In the genomic region with DNA sequence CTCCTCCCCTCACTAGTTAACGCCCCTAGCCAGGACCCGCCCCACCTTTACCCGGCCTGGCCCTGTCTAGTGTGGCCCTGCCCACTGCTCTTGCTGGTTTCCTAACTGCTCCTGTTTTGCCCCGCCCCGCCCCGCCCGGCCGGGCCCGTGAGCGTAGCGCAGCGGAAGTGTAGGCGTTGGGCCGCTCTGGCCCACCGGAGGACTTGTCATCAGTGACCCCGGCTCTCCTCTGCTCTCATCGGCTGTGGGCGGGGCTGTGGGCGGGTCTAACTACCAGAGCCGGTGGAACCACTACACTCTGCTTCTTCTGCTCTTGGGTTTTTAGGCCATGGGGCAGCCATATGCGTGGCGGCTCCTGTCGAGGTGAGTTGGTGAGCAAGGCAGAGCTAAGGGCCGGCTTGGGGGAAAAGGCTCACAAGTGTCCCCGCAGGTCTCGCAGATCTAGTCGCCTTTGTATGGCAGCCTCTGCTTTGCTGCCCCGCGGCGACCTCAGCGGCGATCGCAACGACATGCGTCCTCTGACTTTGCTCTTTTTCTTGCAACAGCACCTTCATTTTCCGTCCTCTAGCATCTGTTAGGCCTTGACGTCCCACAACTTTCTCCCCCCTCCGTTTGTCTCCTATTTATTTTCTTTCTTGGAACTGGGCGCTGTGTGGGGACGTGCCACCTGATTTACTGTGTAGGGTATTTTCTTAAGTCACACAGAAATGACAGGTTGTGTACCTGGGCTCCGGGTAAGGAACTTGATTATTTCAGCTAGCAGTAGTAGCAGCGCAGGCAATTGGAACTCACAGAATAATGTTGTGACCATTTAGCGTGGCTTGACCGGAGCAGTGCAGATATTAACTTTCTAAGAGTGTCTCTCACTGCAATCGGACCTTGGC, we compare ENCODE assay signal across 7 mouse cellular contexts. TPM values are rescaled to one million over a fixed set of nuclear protein-coding genes. Genes with fewer than 3 reads are reported as not detected.
DNase-seq lines count a peak whose midpoint lies in the region; ATAC-seq lines count a peak whose summit lies in the region.

A gene (plus strand): TSS at position 148 of the 884 bp plus-strand sequence.

- H3K9ac ChIP-seq in embryonic facial prominence, embryonic 12.5 days, result peak within 1 kb of the TSS; percentile 56
- H3K9ac ChIP-seq in limb, embryonic 11.5 days (ENCODE audit: low read length), result peak within 1 kb of the TSS; percentile 56
- H3K9ac ChIP-seq in midbrain, embryonic 14.5 days (replicated peaks; ENCODE audit: low read length), result peak within 1 kb of the TSS; percentile 70

- WGBS in embryonic facial prominence, embryonic 12.5 days, result 3% methylated on average over 45 of the region's 45 CpGs
- WGBS in limb, embryonic 11.5 days, result 4% methylated on average over 45 of the region's 45 CpGs
- WGBS in midbrain, embryonic 14.5 days, result 2% methylated on average over 45 of the region's 45 CpGs

- peak within 1 kb of the TSS; percentile 65 for H3K4me2 ChIP-seq in embryonic facial prominence, embryonic 12.5 days (replicated peaks)
- peak within 1 kb of the TSS; percentile 48 for H3K4me2 ChIP-seq in limb, embryonic 11.5 days (ENCODE audit: low read depth, severe bottlenecking)
- H3K4me2 ChIP-seq in midbrain, embryonic 14.5 days (ENCODE audit: low read length), result peak within 1 kb of the TSS; percentile 71

- peak within 1 kb of the TSS; percentile 54 for H3K4me3 ChIP-seq in embryonic facial prominence, embryonic 12.5 days
- peak within 1 kb of the TSS; percentile 38 for H3K4me3 ChIP-seq in limb, embryonic 11.5 days (ENCODE audit: low read depth, low read length)
- H3K4me3 ChIP-seq in midbrain, embryonic 14.5 days (replicated peaks; ENCODE audit: low read depth, low read length), result peak within 1 kb of the TSS; percentile 59

- no peaks in the 10 kb centered on the region for H3K27me3 ChIP-seq in embryonic facial prominence, embryonic 12.5 days
- no peaks in the 10 kb centered on the region for H3K27me3 ChIP-seq in limb, embryonic 11.5 days (ENCODE audit: control insufficient read depth, insufficient read depth, low read length)
- no peaks in the 10 kb centered on the region for H3K27me3 ChIP-seq in midbrain, embryonic 14.5 days (ENCODE audit: control insufficient read depth, insufficient read depth, low read length)

- H3K4me1 ChIP-seq in embryonic facial prominence, embryonic 12.5 days, result peaks cover 7% of the 10 kb centered on the region; the same call in 1 of the 2 replicates
- peaks cover 4% of the 10 kb centered on the region; the same call in 1 of the 2 replicates for H3K4me1 ChIP-seq in limb, embryonic 11.5 days (ENCODE audit: control insufficient read depth, insufficient read depth, low read length)
- H3K4me1 ChIP-seq in midbrain, embryonic 14.5 days (ENCODE audit: control insufficient read depth, insufficient read depth, low read length), result peaks cover 7% of the 10 kb centered on the region

- DNase-seq in adrenal gland, postnatal 25 days, result peak; percentile 98
- DNase-seq in heart, adult 11 months, result peak; percentile 100
- DNase-seq in kidney, adult 18-20 months, result peak; percentile 99
- peak; percentile 98 for DNase-seq in limb, embryonic 11.5 days (ENCODE audit: low spot score)
- peak; percentile 98 for DNase-seq in midbrain, embryonic 14.5 days
- DNase-seq in spleen, adult 18-20 months, result peak; percentile 98 to 99

- H3K36me3 ChIP-seq in embryonic facial prominence, embryonic 12.5 days, result no peaks in the 10 kb centered on the region
- no peaks in the 10 kb centered on the region for H3K36me3 ChIP-seq in limb, embryonic 11.5 days (ENCODE audit: control insufficient read depth, insufficient read depth, low read length)
- H3K36me3 ChIP-seq in midbrain, embryonic 14.5 days (ENCODE audit: control insufficient read depth, insufficient read depth, low read length), result no peaks in the 10 kb centered on the region

- peak; percentile 100 for ATAC-seq in embryonic facial prominence, embryonic 12.5 days (ENCODE audit: insufficient number of reproducible peaks, insufficient read depth, low FRiP score, low TSS enrichment)
- peak; percentile 100 for ATAC-seq in limb, embryonic 11.5 days (ENCODE audit: insufficient number of reproducible peaks, low FRiP score, low TSS enrichment, low read depth)
- ATAC-seq in midbrain, embryonic 14.5 days (ENCODE audit: low FRiP score, low TSS enrichment), result peak; percentile 100

- H3K9me3 ChIP-seq in embryonic facial prominence, embryonic 12.5 days, result no peaks in the 10 kb centered on the region
- no peaks in the 10 kb centered on the region for H3K9me3 ChIP-seq in limb, embryonic 11.5 days (ENCODE audit: control insufficient read depth, low read length)
- no peaks in the 10 kb centered on the region for H3K9me3 ChIP-seq in midbrain, embryonic 14.5 days (ENCODE audit: control insufficient read depth, low read length)

- H3K27ac ChIP-seq in embryonic facial prominence, embryonic 12.5 days, result 0 out of 2 replicates have a peak within 1 kb of the TSS, but pooled peaks have one; percentile 46
- no peak within 1 kb of the TSS for H3K27ac ChIP-seq in limb, embryonic 11.5 days (replicated peaks; ENCODE audit: low read depth, low read length)
- peak within 1 kb of the TSS; percentile 73 for H3K27ac ChIP-seq in midbrain, embryonic 14.5 days (replicated peaks; ENCODE audit: low read depth, low read length)

RNA-seq across cellular contexts. Expression of the gene that starts here (rescaled TPM):
- 74.6 TPM in 2 replicates for total RNA-seq in adrenal gland, postnatal 25 days (2021)
- polyA plus RNA-seq in embryonic facial prominence, embryonic 12.5 days (2016; fragmentation: Nextera tagmentation; extraction: Ambion mirVana), result 24.6 and 25.0 TPM in 2 replicates
- 25.7 and 26.5 TPM in 2 replicates for polyA plus RNA-seq in limb, embryonic 11.5 days (2014; fragmentation: Nextera tagmentation; extraction: Ambion mirVana)
- 30.5 and 31.9 TPM in 2 replicates for polyA plus RNA-seq in midbrain, embryonic 14.5 days (2014; fragmentation: Nextera tagmentation; extraction: Ambion mirVana)
